Mouse (Mus musculus): ENCODE data around the gene Crip3.

DNA sequence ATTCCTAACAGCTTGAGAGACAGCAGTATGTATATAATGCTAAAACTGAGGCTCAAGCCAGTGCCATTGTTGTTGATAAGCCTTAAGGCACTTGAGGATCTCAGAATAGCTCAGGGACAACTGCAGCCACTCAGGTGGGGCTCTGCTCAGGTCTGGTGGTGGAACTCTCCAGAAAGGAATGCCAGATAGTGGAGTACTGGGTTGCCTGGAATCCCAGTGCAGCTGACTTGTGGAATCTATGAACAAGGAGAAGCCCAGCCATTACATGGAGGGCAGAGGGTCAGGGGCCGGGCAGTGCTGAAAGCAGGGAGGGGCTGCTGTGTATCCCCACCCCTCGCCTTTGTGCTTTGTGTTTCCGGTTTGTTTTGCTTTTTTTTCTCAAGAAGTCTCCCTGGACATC lies 29.7 kb downstream of the Crip3 start:
- TF ChIP-seq POLR2A (IDR thresholded peaks at IDR 0.05; ENCODE audit: insufficient read length, low read depth) (no peak), USF1 (IDR thresholded peaks at IDR 0.05; ENCODE audit: low read depth) (no peak), E2F4 (IDR thresholded peaks at IDR 0.05; ENCODE audit: insufficient read depth) (no peak), MAX (IDR thresholded peaks at IDR 0.05; ENCODE audit: low read depth) (no peak), TCF12 (IDR thresholded peaks at IDR 0.05; ENCODE audit: insufficient read depth, poor library complexity, severe bottlenecking) (no peak), MYOG (IDR thresholded peaks at IDR 0.05; ENCODE audit: control insufficient read depth in 1 of 3, insufficient read depth in 1 of 3, insufficient read length in 2 of 3, low read depth in 2 of 3) (no peak), REST (IDR thresholded peaks at IDR 0.05; ENCODE audit: insufficient read depth, insufficient read length) (no peak), POLR2AphosphoS2 (IDR thresholded peaks at IDR 0.05; ENCODE audit: insufficient read length, low read depth) (no peak), TCF3 (IDR thresholded peaks at IDR 0.05; ENCODE audit: insufficient read length, low read depth) (no peak), SRF (IDR thresholded peaks at IDR 0.05; ENCODE audit: control insufficient read depth, insufficient read length, low read depth) (no peak)
